Mouse (Mus musculus): ENCODE data around the gene Bmper. TPM values are rescaled to one million over a fixed set of nuclear protein-coding genes. Genes with fewer than 3 reads are reported as not detected.

The Bmper gene
- polyA plus RNA-seq (2014; fragmentation: Illumina TruSeq; extraction: RNeasy Lipid Tissue Mini Kit (QIAGEN cat#74804); ENCODE audit: low read depth, low replicate concordance), result 0.28 TPM

GRCm38 (mm10) chr9:23222841-23223548 lies at the start of gene Bmper:
Gene Bmper, plus strand, starts transcription at chr9:23223076.

